Mouse (Mus musculus): ENCODE data around the gene Habp2. TPM values are rescaled to one million over a fixed set of nuclear protein-coding genes. Genes with fewer than 3 reads are reported as not detected.

Gene Habp2
- polyA plus RNA-seq, 1 experiment from 2014 or later: 0.08 TPM

DNA sequence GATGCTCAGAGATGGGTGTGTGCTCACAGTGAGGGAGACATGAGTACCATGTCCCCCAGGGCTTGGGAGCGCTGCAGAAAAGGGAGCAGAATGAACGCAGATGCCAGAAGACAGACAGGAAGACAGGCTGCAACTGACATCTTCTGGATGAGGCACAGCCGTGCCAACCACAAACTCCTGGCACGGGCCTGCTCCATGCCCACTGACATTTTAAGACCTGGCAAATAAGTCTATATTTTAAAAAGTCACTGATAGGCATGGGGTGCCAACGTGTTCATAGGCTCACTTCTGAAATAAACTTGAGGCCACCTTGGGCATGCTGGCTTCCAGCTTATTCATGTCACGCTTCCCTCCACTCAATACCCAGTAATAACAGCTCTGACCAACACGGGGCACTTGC is 82.0 kb downstream of the Habp2 start:
- H3K36me3 ChIP-seq: no peaks in the 10 kb centered on the region
- H3K9ac ChIP-seq: no peak overlapping the region
- ATAC-seq (ENCODE audit: low FRiP score): no peak
- no peak overlapping the region for H3K27ac ChIP-seq
- H3K27me3 ChIP-seq: no peaks in the 10 kb centered on the region
- no peak overlapping the region for H3K4me2 ChIP-seq (replicated peaks)
- H3K9me3 ChIP-seq (replicated peaks): no peaks in the 10 kb centered on the region
- 90% methylated on average over 7 of the region's 7 CpGs for WGBS
- H3K4me1 ChIP-seq: no peaks in the 10 kb centered on the region
- no peak overlapping the region for H3K4me3 ChIP-seq

Other genes starting within 250 kb of the Habp2 start
- 0.21 and 0.28 TPM in 2 replicates for gene Nrap, start 102.9 kb downstream of the Habp2 start, polyA plus RNA-seq (2016; fragmentation: Nextera tagmentation; extraction: Ambion mirVana)
- gene Casp7, start 110.0 kb downstream of the Habp2 start, polyA plus RNA-seq (2016; fragmentation: Nextera tagmentation; extraction: Ambion mirVana): 16.7 and 20.1 TPM in 2 replicates
- gene Plekhs1, start 174.5 kb downstream of the Habp2 start, polyA plus RNA-seq (2016; fragmentation: Nextera tagmentation; extraction: Ambion mirVana): 0.18 TPM in 2 replicates